Mouse (Mus musculus): ENCODE measurements at regions not wholly inside any gene's neighbourhood (a gene's known extent, or its start where the extent isn't known, plus 50 kb on each side); places are given as distances from the start of the nearest gene placed in this dataset.

GRCm38 (mm10) chr13:48094275-48095035 lies 166.6 kb upstream of the Id4 start:
- Histone ChIP-seq H3K9me3 (replicated peaks; ENCODE audit: control insufficient read depth, low read length) (no peaks in the 10 kb centered on the region), H3K4me3 (ENCODE audit: low read depth, low read length) (no peak overlapping the region), H3K4me2 (ENCODE audit: low read depth, low read length) (no peak overlapping the region), H3K4me1 (ENCODE audit: control insufficient read depth, insufficient read depth) (no peaks in the 10 kb centered on the region), H3K36me3 (replicated peaks; ENCODE audit: control insufficient read depth, insufficient read depth, low read length) (no peaks in the 10 kb centered on the region), H3K27ac (ENCODE audit: low read depth) (no peak overlapping the region), H3K27me3 (ENCODE audit: control insufficient read depth, insufficient read depth, low read length) (no peaks in the 10 kb centered on the region), H3K9ac (replicated peaks; ENCODE audit: low read depth, low read length) (no peak overlapping the region)
- WGBS, result 81% methylated on average over 16 of the region's 16 CpGs
- DNase-seq (ENCODE audit: low spot score) (no peak), ATAC-seq (ENCODE audit: insufficient read depth, low read depth) (no peak)
- TF ChIP-seq CTCF (IDR thresholded peaks at IDR 0.05; ENCODE audit: low read depth), result no peak
- no peak for TF ChIP-seq EP300 (IDR thresholded peaks at IDR 0.05; ENCODE audit: low read depth)

GRCm38 (mm10) chr13:48102156-48102555 lies 158.9 kb upstream of the Id4 start:
- H3K4me1 ChIP-seq (ENCODE audit: control insufficient read depth, insufficient read depth), result no peaks in the 10 kb centered on the region
- no peak overlapping the region for H3K4me3 ChIP-seq (ENCODE audit: low read depth, low read length)
- H3K4me2 ChIP-seq (ENCODE audit: low read depth, low read length), result no peak overlapping the region
- no peak overlapping the region for H3K27ac ChIP-seq (ENCODE audit: low read depth)
- TF ChIP-seq CTCF (IDR thresholded peaks at IDR 0.05; ENCODE audit: low read depth), result no peak
- TF ChIP-seq EP300 (IDR thresholded peaks at IDR 0.05; ENCODE audit: low read depth), result no peak
- H3K9me3 ChIP-seq (replicated peaks; ENCODE audit: control insufficient read depth, low read length), result no peaks in the 10 kb centered on the region
- ATAC-seq (ENCODE audit: insufficient read depth, low read depth) (no peak), DNase-seq (ENCODE audit: low spot score) (no peak)
- H3K9ac ChIP-seq (replicated peaks; ENCODE audit: low read depth, low read length), result no peak overlapping the region
- 74% methylated on average over 8 of the region's 8 CpGs for WGBS
- no peaks in the 10 kb centered on the region for H3K36me3 ChIP-seq (replicated peaks; ENCODE audit: control insufficient read depth, insufficient read depth, low read length)
- H3K27me3 ChIP-seq (ENCODE audit: control insufficient read depth, insufficient read depth, low read length), result no peaks in the 10 kb centered on the region

GRCm38 (mm10) chr13:48102576-48102975 lies 158.5 kb upstream of the Id4 start:
- Histone ChIP-seq H3K9ac (replicated peaks; ENCODE audit: low read depth, low read length) (no peak overlapping the region), H3K4me1 (ENCODE audit: control insufficient read depth, insufficient read depth) (no peaks in the 10 kb centered on the region), H3K9me3 (replicated peaks; ENCODE audit: control insufficient read depth, low read length) (no peaks in the 10 kb centered on the region), H3K4me2 (ENCODE audit: low read depth, low read length) (no peak overlapping the region), H3K4me3 (ENCODE audit: low read depth, low read length) (no peak overlapping the region), H3K36me3 (replicated peaks; ENCODE audit: control insufficient read depth, insufficient read depth, low read length) (no peaks in the 10 kb centered on the region), H3K27ac (ENCODE audit: low read depth) (no peak overlapping the region), H3K27me3 (ENCODE audit: control insufficient read depth, insufficient read depth, low read length) (no peaks in the 10 kb centered on the region)
- no peak for ATAC-seq (ENCODE audit: insufficient read depth, low read depth)
- TF ChIP-seq CTCF (IDR thresholded peaks at IDR 0.05; ENCODE audit: low read depth), result no peak
- no peak for TF ChIP-seq EP300 (IDR thresholded peaks at IDR 0.05; ENCODE audit: low read depth)
- no peak for DNase-seq (ENCODE audit: low spot score)
- 50% methylated on average over 7 of the region's 7 CpGs for WGBS

GRCm38 (mm10) chr13:48104766-48105165 lies 156.3 kb upstream of the Id4 start:
- Histone ChIP-seq H3K9me3 (replicated peaks; ENCODE audit: control insufficient read depth, low read length) (no peaks in the 10 kb centered on the region), H3K4me3 (ENCODE audit: low read depth, low read length) (no peak overlapping the region), H3K4me2 (ENCODE audit: low read depth, low read length) (no peak overlapping the region), H3K27me3 (ENCODE audit: control insufficient read depth, insufficient read depth, low read length) (no peaks in the 10 kb centered on the region), H3K27ac (ENCODE audit: low read depth) (no peak overlapping the region), H3K36me3 (replicated peaks; ENCODE audit: control insufficient read depth, insufficient read depth, low read length) (no peaks in the 10 kb centered on the region), H3K9ac (replicated peaks; ENCODE audit: low read depth, low read length) (no peak overlapping the region), H3K4me1 (ENCODE audit: control insufficient read depth, insufficient read depth) (no peaks in the 10 kb centered on the region)
- 51% methylated on average over 6 of the region's 6 CpGs for WGBS
- DNase-seq (ENCODE audit: low spot score) (no peak), ATAC-seq (ENCODE audit: insufficient read depth, low read depth) (no peak)
- TF ChIP-seq CTCF (IDR thresholded peaks at IDR 0.05; ENCODE audit: low read depth) (no peak), EP300 (IDR thresholded peaks at IDR 0.05; ENCODE audit: low read depth) (no peak)

GRCm38 (mm10) chr13:48106946-48107345 lies 154.1 kb upstream of the Id4 start:
- Histone ChIP-seq H3K4me3 (ENCODE audit: low read depth, low read length) (no peak overlapping the region), H3K9ac (replicated peaks; ENCODE audit: low read depth, low read length) (no peak overlapping the region), H3K27me3 (ENCODE audit: control insufficient read depth, insufficient read depth, low read length) (no peaks in the 10 kb centered on the region), H3K9me3 (replicated peaks; ENCODE audit: control insufficient read depth, low read length) (no peaks in the 10 kb centered on the region), H3K4me2 (ENCODE audit: low read depth, low read length) (no peak overlapping the region), H3K4me1 (ENCODE audit: control insufficient read depth, insufficient read depth) (no peaks in the 10 kb centered on the region), H3K27ac (ENCODE audit: low read depth) (no peak overlapping the region), H3K36me3 (replicated peaks; ENCODE audit: control insufficient read depth, insufficient read depth, low read length) (no peaks in the 10 kb centered on the region)
- ATAC-seq (ENCODE audit: insufficient read depth, low read depth) (no peak), DNase-seq (ENCODE audit: low spot score) (no peak)
- TF ChIP-seq CTCF (IDR thresholded peaks at IDR 0.05; ENCODE audit: low read depth) (no peak), EP300 (IDR thresholded peaks at IDR 0.05; ENCODE audit: low read depth) (no peak)
- 78% methylated on average over 5 of the region's 5 CpGs for WGBS

GRCm38 (mm10) chr13:48115890-48116289 lies 145.1 kb upstream of the Id4 start:
- DNase-seq (ENCODE audit: low spot score) (no peak), ATAC-seq (ENCODE audit: insufficient read depth, low read depth) (no peak)
- no peaks in the 10 kb centered on the region for H3K36me3 ChIP-seq (replicated peaks; ENCODE audit: control insufficient read depth, insufficient read depth, low read length)
- H3K27me3 ChIP-seq (ENCODE audit: control insufficient read depth, insufficient read depth, low read length), result no peaks in the 10 kb centered on the region
- no peak overlapping the region for H3K4me3 ChIP-seq (ENCODE audit: low read depth, low read length)
- no peaks in the 10 kb centered on the region for H3K4me1 ChIP-seq (ENCODE audit: control insufficient read depth, insufficient read depth)
- peaks cover 4% of the 10 kb centered on the region for H3K9me3 ChIP-seq (replicated peaks; ENCODE audit: control insufficient read depth, low read length)
- TF ChIP-seq EP300 (IDR thresholded peaks at IDR 0.05; ENCODE audit: low read depth) (no peak), CTCF (IDR thresholded peaks at IDR 0.05; ENCODE audit: low read depth) (no peak)
- H3K9ac ChIP-seq (replicated peaks; ENCODE audit: low read depth, low read length), result no peak overlapping the region
- no peak overlapping the region for H3K4me2 ChIP-seq (ENCODE audit: low read depth, low read length)
- no peak overlapping the region for H3K27ac ChIP-seq (ENCODE audit: low read depth)
- 75% methylated on average over 7 of the region's 7 CpGs for WGBS

Measured in heart, postnatal 0 days (tissue).